18 mouse cellular contexts compared by ENCODE assay signal in genomic region chr7:90058636-90059035, GRCm38 (mm10).
DNase-seq lines count a peak whose midpoint lies in the region; ATAC-seq lines count a peak whose summit lies in the region.
"Had no signal": no experiment of that assay in that cellular context is flagged by ENCODE, and none has a peak within 500 bp of the region (broad histone marks: within the 10 kb centered on the region; RNA-seq: fewer than 3 reads in every experiment).

No protein-coding gene starts in this region.

- no peak for ATAC-seq in kidney, embryonic 14.5 days (ENCODE audit: low FRiP score, low TSS enrichment)
- no peak for ATAC-seq in kidney, embryonic 16.5 days (ENCODE audit: low FRiP score, low TSS enrichment)
- no peak for ATAC-seq in liver, embryonic 15.5 days (ENCODE audit: insufficient read depth)
- ATAC-seq: forebrain, embryonic 16.5 days had no signal

- H3K36me3 ChIP-seq in kidney, embryonic 14.5 days (ENCODE audit: control insufficient read depth, insufficient read depth, low read length) = no peaks in the 10 kb centered on the region
- no peaks in the 10 kb centered on the region for H3K36me3 ChIP-seq in kidney, embryonic 16.5 days (ENCODE audit: insufficient read depth, low read length)
- H3K36me3 ChIP-seq in liver, embryonic 15.5 days (replicated peaks) = no peaks in the 10 kb centered on the region
- H3K36me3 ChIP-seq: heart, embryonic 10.5 days; hindbrain, embryonic 15.5 days; limb, embryonic 13.5 days; midbrain, embryonic 12.5 days; neural tube, embryonic 15.5 days had no signal

- no peak overlapping the region for H3K4me3 ChIP-seq in kidney, embryonic 14.5 days (ENCODE audit: low read length)
- no peak overlapping the region for H3K4me3 ChIP-seq in kidney, embryonic 16.5 days (ENCODE audit: low read length)
- H3K4me3 ChIP-seq in liver, embryonic 15.5 days (replicated peaks) = no peak overlapping the region
- H3K4me3 ChIP-seq: erythroblast, embryonic 14.5 days; heart, embryonic 10.5 days; hindbrain, embryonic 15.5 days; limb, embryonic 13.5 days; midbrain, embryonic 12.5 days; neural tube, embryonic 15.5 days had no signal

- H3K27me3 ChIP-seq in kidney, embryonic 14.5 days (ENCODE audit: control insufficient read depth, insufficient read depth, low read length) = no peaks in the 10 kb centered on the region
- H3K27me3 ChIP-seq in kidney, embryonic 16.5 days (ENCODE audit: insufficient read depth, low read length) = no peaks in the 10 kb centered on the region
- H3K27me3 ChIP-seq in liver, embryonic 15.5 days = no peaks in the 10 kb centered on the region
- H3K27me3 ChIP-seq: hindbrain, embryonic 15.5 days; limb, embryonic 13.5 days; midbrain, embryonic 12.5 days; neural tube, embryonic 15.5 days; Patski had no signal

- WGBS in kidney, embryonic 14.5 days = 58% methylated on average over 4 of the region's 4 CpGs
- 63% methylated on average over 4 of the region's 4 CpGs for WGBS in kidney, embryonic 16.5 days
- 82% methylated on average over 4 of the region's 4 CpGs for WGBS in liver, embryonic 15.5 days (ENCODE audit: insufficient replicate concordance)

- no peaks in the 10 kb centered on the region for H3K9me3 ChIP-seq in kidney, embryonic 14.5 days (ENCODE audit: control insufficient read depth, low read length)
- no peaks in the 10 kb centered on the region for H3K9me3 ChIP-seq in kidney, embryonic 16.5 days (ENCODE audit: low read length)
- no peaks in the 10 kb centered on the region for H3K9me3 ChIP-seq in liver, embryonic 15.5 days (replicated peaks)
- H3K9me3 ChIP-seq: heart, embryonic 10.5 days; hindbrain, embryonic 15.5 days; limb, embryonic 13.5 days; midbrain, embryonic 12.5 days; neural tube, embryonic 15.5 days had no signal

- DNase-seq in kidney, adult 11 months = peak; percentile 51
- peak; percentile 30 for DNase-seq in adrenal gland, postnatal 25 days
- no peak for DNase-seq in heart, adult 11 months
- DNase-seq in retina, embryonic 14.5 days (ENCODE audit: low spot score) = no peak
- DNase-seq: cerebellum, postnatal 10 days; gastrocnemius, postnatal 25 days; heart, postnatal 14 days had no signal

- no peak overlapping the region for H3K4me2 ChIP-seq in kidney, embryonic 14.5 days (replicated peaks; ENCODE audit: low read depth, low read length)
- H3K4me2 ChIP-seq in kidney, embryonic 16.5 days (replicated peaks; ENCODE audit: low read depth, low read length) = no peak overlapping the region
- no peak overlapping the region for H3K4me2 ChIP-seq in liver, embryonic 15.5 days
- H3K4me2 ChIP-seq: hindbrain, embryonic 15.5 days; limb, embryonic 13.5 days; midbrain, embryonic 12.5 days; neural tube, embryonic 15.5 days had no signal

- H3K27ac ChIP-seq in kidney, embryonic 14.5 days (ENCODE audit: low read depth, low read length) = no peak overlapping the region
- H3K27ac ChIP-seq in kidney, embryonic 16.5 days (ENCODE audit: low read length) = peak overlapping the region; percentile 49; the same call in 1 of the 2 replicates
- H3K27ac ChIP-seq in liver, embryonic 15.5 days (replicated peaks) = peak overlapping the region; percentile 98
- H3K27ac ChIP-seq: hindbrain, embryonic 15.5 days; midbrain, embryonic 12.5 days; neural tube, embryonic 15.5 days had no signal

- no peak overlapping the region for H3K9ac ChIP-seq in kidney, embryonic 14.5 days (ENCODE audit: low read depth, low read length)
- no peak overlapping the region for H3K9ac ChIP-seq in kidney, embryonic 16.5 days (replicated peaks; ENCODE audit: low read length)
- H3K9ac ChIP-seq in liver, embryonic 15.5 days = 0 out of 2 replicates have a peak overlapping the region, but pooled peaks have one; percentile 76
- H3K9ac ChIP-seq: hindbrain, embryonic 15.5 days; limb, embryonic 13.5 days; midbrain, embryonic 12.5 days; neural tube, embryonic 15.5 days had no signal

- H3K4me1 ChIP-seq in kidney, embryonic 14.5 days (ENCODE audit: control insufficient read depth, insufficient read depth, low read length) = peaks cover 11% of the 10 kb centered on the region
- peaks cover 26% of the 10 kb centered on the region for H3K4me1 ChIP-seq in kidney, embryonic 16.5 days (ENCODE audit: insufficient read depth, low read length)
- peaks cover 95% of the 10 kb centered on the region for H3K4me1 ChIP-seq in liver, embryonic 15.5 days (replicated peaks)
- H3K4me1 ChIP-seq: hindbrain, embryonic 15.5 days had no signal

Comparison
In these comparisons a context has a peak if more than half of its experiments do, and no peak if none do; other contexts are left out.
1. DNase-seq: peak in kidney, adult 11 months (single experiment) and adrenal gland, postnatal 25 days (single experiment); none in heart, adult 11 months (single experiment) and retina, embryonic 14.5 days (single experiment).